11 mouse cellular contexts compared by ENCODE assay signal in genomic region chr11:85644027-85644747, GRCm38 (mm10).
A peak's percentile ranks its signal among the peaks of the same experiment; 100 is the strongest.
DNase-seq lines count a peak whose midpoint lies in the region; ATAC-seq and TF ChIP-seq lines count a peak whose summit lies in the region.
"Had no signal": no experiment of that assay in that cellular context is flagged by ENCODE, and none has a peak within 500 bp of the region (broad histone marks: within the 10 kb centered on the region; RNA-seq: fewer than 3 reads in every experiment).

No protein-coding gene starts in this region.

- peaks cover 49% of the 10 kb centered on the region for H3K4me1 ChIP-seq in heart, embryonic 13.5 days
- peaks cover 11% of the 10 kb centered on the region; the same call in 1 of the 2 replicates for H3K4me1 ChIP-seq in midbrain, postnatal 0 days (ENCODE audit: insufficient read depth, low read length)
- H3K4me1 ChIP-seq in midbrain, embryonic 14.5 days (ENCODE audit: control insufficient read depth, insufficient read depth, low read length), result peaks cover 14% of the 10 kb centered on the region; the same call in 1 of the 2 replicates
- peaks cover 29% of the 10 kb centered on the region; the same call in 1 of the 2 replicates for H3K4me1 ChIP-seq in stomach, embryonic 14.5 days (ENCODE audit: control insufficient read depth, insufficient read depth, low read length)

- H3K9me3 ChIP-seq in heart, embryonic 13.5 days, result no peaks in the 10 kb centered on the region
- no peaks in the 10 kb centered on the region for H3K9me3 ChIP-seq in midbrain, postnatal 0 days (ENCODE audit: low read length)
- no peaks in the 10 kb centered on the region for H3K9me3 ChIP-seq in midbrain, embryonic 14.5 days (ENCODE audit: control insufficient read depth, low read length)
- no peaks in the 10 kb centered on the region for H3K9me3 ChIP-seq in stomach, embryonic 14.5 days (ENCODE audit: control insufficient read depth, low read depth, low read length)

- intact Hi-C loops in heart, postnatal 25 days (cut with DNase I), result no loop called here

- no peak for DNase-seq in heart, postnatal 25 days (ENCODE audit: low spot score)
- DNase-seq in midbrain, postnatal 0 days (ENCODE audit: low spot score), result no peak
- DNase-seq in midbrain, embryonic 14.5 days, result no peak
- DNase-seq in kidney, postnatal 10 days, result peak; percentile 43
- no peak for DNase-seq in B cell, adult 2 months
- no peak for DNase-seq in ovary, adult 18-20 months (ENCODE audit: low spot score)
- DNase-seq: cerebellum, adult 11 months had no signal

- peak overlapping the region; percentile 79 for H3K27ac ChIP-seq in heart, embryonic 13.5 days (replicated peaks)
- H3K27ac ChIP-seq in midbrain, postnatal 0 days (ENCODE audit: low read depth, low read length), result no peak overlapping the region
- no peak overlapping the region for H3K27ac ChIP-seq in midbrain, embryonic 14.5 days (replicated peaks; ENCODE audit: low read depth, low read length)
- H3K27ac ChIP-seq in stomach, embryonic 14.5 days (ENCODE audit: low read length), result peak overlapping the region; percentile 55

- H3K27me3 ChIP-seq in heart, embryonic 13.5 days (replicated peaks), result no peaks in the 10 kb centered on the region; the same call in 1 of the 2 replicates
- H3K27me3 ChIP-seq in midbrain, postnatal 0 days (ENCODE audit: insufficient read depth, low read length), result no peaks in the 10 kb centered on the region
- no peaks in the 10 kb centered on the region for H3K27me3 ChIP-seq in midbrain, embryonic 14.5 days (ENCODE audit: control insufficient read depth, insufficient read depth, low read length)
- H3K27me3 ChIP-seq in stomach, embryonic 14.5 days (ENCODE audit: control insufficient read depth, insufficient read depth, low read length), result no peaks in the 10 kb centered on the region

- 34% methylated on average over 12 of the region's 12 CpGs for WGBS in heart, embryonic 13.5 days
- 76% methylated on average over 12 of the region's 12 CpGs for WGBS in midbrain, postnatal 0 days
- 74% methylated on average over 12 of the region's 12 CpGs for WGBS in midbrain, embryonic 14.5 days
- WGBS in stomach, embryonic 14.5 days, result 46% methylated on average over 12 of the region's 12 CpGs

- H3K9ac ChIP-seq in heart, embryonic 13.5 days, result peak overlapping the region; percentile 59; the same call in 1 of the 2 replicates
- no peak overlapping the region for H3K9ac ChIP-seq in midbrain, postnatal 0 days (replicated peaks; ENCODE audit: low read length, poor library complexity, severe bottlenecking)
- H3K9ac ChIP-seq in midbrain, embryonic 14.5 days (replicated peaks; ENCODE audit: low read length), result no peak overlapping the region
- H3K9ac ChIP-seq in stomach, embryonic 14.5 days (replicated peaks; ENCODE audit: low read depth, low read length), result no peak overlapping the region

- TF ChIP-seq CTCF in midbrain, postnatal 0 days (IDR thresholded peaks at IDR 0.05), result peak; percentile 14; the same call in 1 of the 2 replicates

- ATAC-seq in heart, embryonic 13.5 days (ENCODE audit: extremely low read depth, insufficient number of reproducible peaks, low FRiP score, low TSS enrichment), result no peak
- ATAC-seq in midbrain, postnatal 0 days (ENCODE audit: low FRiP score), result no peak
- no peak for ATAC-seq in midbrain, embryonic 14.5 days (ENCODE audit: low FRiP score, low TSS enrichment)
- 0 out of 2 replicates have a peak, but pooled peaks have one; percentile 42 for ATAC-seq in stomach, embryonic 14.5 days (ENCODE audit: insufficient number of reproducible peaks, insufficient read depth, low FRiP score, low read depth)
- ATAC-seq: forebrain, embryonic 14.5 days; inflammation-experienced regulatory T-cells, adult 6 months had no signal

- H3K4me2 ChIP-seq in heart, embryonic 13.5 days, result peak overlapping the region; percentile 26
- H3K4me2 ChIP-seq in midbrain, postnatal 0 days (ENCODE audit: low read depth, low read length, poor library complexity, severe bottlenecking), result no peak overlapping the region
- no peak overlapping the region for H3K4me2 ChIP-seq in midbrain, embryonic 14.5 days (ENCODE audit: low read length)
- H3K4me2 ChIP-seq in stomach, embryonic 14.5 days (replicated peaks; ENCODE audit: low read depth, low read length), result no peak overlapping the region

- no peaks in the 10 kb centered on the region for H3K36me3 ChIP-seq in heart, embryonic 13.5 days
- H3K36me3 ChIP-seq in midbrain, postnatal 0 days (ENCODE audit: insufficient read depth, low read length), result no peaks in the 10 kb centered on the region
- no peaks in the 10 kb centered on the region for H3K36me3 ChIP-seq in midbrain, embryonic 14.5 days (ENCODE audit: control insufficient read depth, insufficient read depth, low read length)
- H3K36me3 ChIP-seq in stomach, embryonic 14.5 days (ENCODE audit: control insufficient read depth, insufficient read depth, low read length), result no peaks in the 10 kb centered on the region

- no peak overlapping the region for H3K4me3 ChIP-seq in heart, embryonic 13.5 days
- H3K4me3 ChIP-seq in midbrain, postnatal 0 days (ENCODE audit: low read depth, low read length), result no peak overlapping the region
- H3K4me3 ChIP-seq in midbrain, embryonic 14.5 days (replicated peaks; ENCODE audit: low read depth, low read length), result no peak overlapping the region
- H3K4me3 ChIP-seq in stomach, embryonic 14.5 days (ENCODE audit: low read depth, low read length), result no peak overlapping the region

Comparison
In these comparisons a context has a peak if more than half of its experiments do, and no peak if none do; other contexts are left out.
1. H3K27ac ChIP-seq: peak in heart, embryonic 13.5 days (single experiment) and stomach, embryonic 14.5 days (single experiment); none in midbrain, postnatal 0 days (single experiment) and midbrain, embryonic 14.5 days (single experiment).